Mouse (Mus musculus): ENCODE results near the gene Krt76. TPM values are rescaled to one million over a fixed set of nuclear protein-coding genes. Genes with fewer than 3 reads are reported as not detected.

Krt76 gene
- polyA plus RNA-seq, 1 experiment from 2014 or later: not detected

- Histone ChIP-seq H3K27ac (ENCODE audit: low read length) (no peak overlapping the region), H3K4me3 (ENCODE audit: low read length) (no peak overlapping the region), H3K4me1 (ENCODE audit: control insufficient read depth, insufficient read depth, low read length) (peaks cover 5% of the 10 kb centered on the region; the same call in 1 of the 2 replicates), H3K36me3 (ENCODE audit: control insufficient read depth, insufficient read depth) (no peaks in the 10 kb centered on the region), H3K9ac (ENCODE audit: low read length) (no peak overlapping the region), H3K27me3 (ENCODE audit: control insufficient read depth, insufficient read depth, low read length) (peaks cover 11% of the 10 kb centered on the region), H3K9me3 (replicated peaks; ENCODE audit: control insufficient read depth, low read length) (no peaks in the 10 kb centered on the region), H3K4me2 (ENCODE audit: low read depth, low read length) (no peak overlapping the region)
- WGBS: 76% methylated on average over 1 of the region's 1 CpGs
- ATAC-seq (replicated peaks; ENCODE audit: extremely low read depth, insufficient read depth, low FRiP score): no peak
These were observed 32.3 kb upstream of the Krt76 start for GRCm38 (mm10) chr15:101925041-101925440.

DNA sequence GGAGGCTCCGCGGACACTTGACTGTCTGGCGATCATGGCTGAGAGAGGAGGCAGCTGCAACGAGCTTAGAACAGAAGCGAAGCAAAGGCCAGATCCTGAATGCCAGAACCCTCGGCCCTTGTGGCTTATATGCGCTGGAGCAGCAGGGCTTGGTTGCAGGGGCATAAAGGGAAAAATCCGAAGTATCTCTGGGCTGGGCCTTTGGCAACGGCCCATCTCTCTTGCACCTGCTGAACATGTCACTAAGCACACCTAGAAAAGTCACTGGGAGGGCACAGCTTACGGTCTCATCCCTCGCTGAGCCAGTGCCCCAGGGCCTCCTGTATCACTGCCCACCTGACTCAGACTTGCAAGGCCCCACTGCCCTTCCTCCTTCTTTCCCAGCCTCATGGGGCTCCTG, 31.9 kb upstream of the Krt76 start, which contains the start of gene Krt4:
Gene Krt4, minus strand, starts transcription at position 101 of the 400 bp plus-strand sequence.
- H3K27me3 ChIP-seq (ENCODE audit: control insufficient read depth, insufficient read depth, low read length): peaks cover 9% of the 10 kb centered on the region; the same call in 1 of the 2 replicates
- 0 out of 2 replicates have a peak, but pooled peaks cover 3% of the 10 kb centered on the region for H3K4me1 ChIP-seq (ENCODE audit: control insufficient read depth, insufficient read depth, low read length)
- no peak within 1 kb of the TSS for H3K4me3 ChIP-seq (ENCODE audit: low read length)
- H3K9me3 ChIP-seq (replicated peaks; ENCODE audit: control insufficient read depth, low read length): no peaks in the 10 kb centered on the region
- no peak within 1 kb of the TSS for H3K9ac ChIP-seq (ENCODE audit: low read length)
- no peak within 1 kb of the TSS for H3K27ac ChIP-seq (ENCODE audit: low read length)
- H3K36me3 ChIP-seq (ENCODE audit: control insufficient read depth, insufficient read depth): no peaks in the 10 kb centered on the region
- H3K4me2 ChIP-seq (ENCODE audit: low read depth, low read length): no peak within 1 kb of the TSS
- no peak for ATAC-seq (replicated peaks; ENCODE audit: extremely low read depth, insufficient read depth, low FRiP score)
- WGBS: 67% methylated on average over 11 of the region's 11 CpGs

DNA sequence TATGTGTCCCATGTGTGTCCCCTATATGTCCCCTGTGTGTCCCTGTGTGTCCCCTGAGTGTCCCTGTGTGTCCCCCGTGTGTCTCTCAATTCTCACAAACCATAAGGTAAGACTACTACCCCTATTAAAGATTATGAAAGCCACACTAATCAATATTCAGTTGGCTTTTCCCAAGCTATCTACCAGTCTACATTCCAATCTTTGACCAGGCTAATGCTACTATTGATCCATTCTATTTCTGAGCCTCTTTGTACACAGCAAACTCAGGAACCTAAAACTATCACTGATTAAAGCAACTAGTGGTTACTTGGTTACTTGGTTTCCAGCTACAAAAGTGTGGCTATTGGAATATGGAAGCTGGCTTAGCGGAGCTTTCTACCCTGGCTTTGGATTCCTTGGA, 29.6 kb upstream of the Krt76 start:
- 77% methylated on average over 2 of the region's 2 CpGs for WGBS
- H3K36me3 ChIP-seq (ENCODE audit: control insufficient read depth, insufficient read depth): no peaks in the 10 kb centered on the region
- H3K4me1 ChIP-seq (ENCODE audit: control insufficient read depth, insufficient read depth, low read length): no peaks in the 10 kb centered on the region
- H3K9ac ChIP-seq (ENCODE audit: low read length): no peak overlapping the region
- no peaks in the 10 kb centered on the region for H3K9me3 ChIP-seq (replicated peaks; ENCODE audit: control insufficient read depth, low read length)
- no peak overlapping the region for H3K4me3 ChIP-seq (ENCODE audit: low read length)
- ATAC-seq (replicated peaks; ENCODE audit: extremely low read depth, insufficient read depth, low FRiP score): no peak
- H3K27me3 ChIP-seq (ENCODE audit: control insufficient read depth, insufficient read depth, low read length): no peaks in the 10 kb centered on the region
- H3K27ac ChIP-seq (ENCODE audit: low read length): no peak overlapping the region
- no peak overlapping the region for H3K4me2 ChIP-seq (ENCODE audit: low read depth, low read length)

- ATAC-seq (replicated peaks; ENCODE audit: extremely low read depth, insufficient read depth, low FRiP score): no peak
- no peaks in the 10 kb centered on the region for H3K4me1 ChIP-seq (ENCODE audit: control insufficient read depth, insufficient read depth, low read length)
- no peak overlapping the region for H3K27ac ChIP-seq (ENCODE audit: low read length)
- H3K27me3 ChIP-seq (ENCODE audit: control insufficient read depth, insufficient read depth, low read length): no peaks in the 10 kb centered on the region
- no peaks in the 10 kb centered on the region for H3K36me3 ChIP-seq (ENCODE audit: control insufficient read depth, insufficient read depth)
- no peak overlapping the region for H3K4me2 ChIP-seq (ENCODE audit: low read depth, low read length)
- WGBS: 61% methylated on average over 2 of the region's 2 CpGs
- no peak overlapping the region for H3K9ac ChIP-seq (ENCODE audit: low read length)
- H3K4me3 ChIP-seq (ENCODE audit: low read length): no peak overlapping the region
- H3K9me3 ChIP-seq (replicated peaks; ENCODE audit: control insufficient read depth, low read length): no peaks in the 10 kb centered on the region
These were observed 23.4 kb upstream of the Krt76 start for GRCm38 (mm10) chr15:101916072-101916471.

- Histone ChIP-seq H3K4me3 (ENCODE audit: low read length) (no peak overlapping the region), H3K36me3 (ENCODE audit: control insufficient read depth, insufficient read depth) (no peaks in the 10 kb centered on the region), H3K4me1 (ENCODE audit: control insufficient read depth, insufficient read depth, low read length) (no peaks in the 10 kb centered on the region), H3K9ac (ENCODE audit: low read length) (no peak overlapping the region), H3K4me2 (ENCODE audit: low read depth, low read length) (no peak overlapping the region), H3K27ac (ENCODE audit: low read length) (no peak overlapping the region), H3K27me3 (ENCODE audit: control insufficient read depth, insufficient read depth, low read length) (no peaks in the 10 kb centered on the region), H3K9me3 (replicated peaks; ENCODE audit: control insufficient read depth, low read length) (no peaks in the 10 kb centered on the region)
- ATAC-seq (replicated peaks; ENCODE audit: extremely low read depth, insufficient read depth, low FRiP score): no peak
- 70% methylated on average over 5 of the region's 5 CpGs for WGBS
These were observed 12.1 kb upstream of the Krt76 start for GRCm38 (mm10) chr15:101904849-101905248.

DNA sequence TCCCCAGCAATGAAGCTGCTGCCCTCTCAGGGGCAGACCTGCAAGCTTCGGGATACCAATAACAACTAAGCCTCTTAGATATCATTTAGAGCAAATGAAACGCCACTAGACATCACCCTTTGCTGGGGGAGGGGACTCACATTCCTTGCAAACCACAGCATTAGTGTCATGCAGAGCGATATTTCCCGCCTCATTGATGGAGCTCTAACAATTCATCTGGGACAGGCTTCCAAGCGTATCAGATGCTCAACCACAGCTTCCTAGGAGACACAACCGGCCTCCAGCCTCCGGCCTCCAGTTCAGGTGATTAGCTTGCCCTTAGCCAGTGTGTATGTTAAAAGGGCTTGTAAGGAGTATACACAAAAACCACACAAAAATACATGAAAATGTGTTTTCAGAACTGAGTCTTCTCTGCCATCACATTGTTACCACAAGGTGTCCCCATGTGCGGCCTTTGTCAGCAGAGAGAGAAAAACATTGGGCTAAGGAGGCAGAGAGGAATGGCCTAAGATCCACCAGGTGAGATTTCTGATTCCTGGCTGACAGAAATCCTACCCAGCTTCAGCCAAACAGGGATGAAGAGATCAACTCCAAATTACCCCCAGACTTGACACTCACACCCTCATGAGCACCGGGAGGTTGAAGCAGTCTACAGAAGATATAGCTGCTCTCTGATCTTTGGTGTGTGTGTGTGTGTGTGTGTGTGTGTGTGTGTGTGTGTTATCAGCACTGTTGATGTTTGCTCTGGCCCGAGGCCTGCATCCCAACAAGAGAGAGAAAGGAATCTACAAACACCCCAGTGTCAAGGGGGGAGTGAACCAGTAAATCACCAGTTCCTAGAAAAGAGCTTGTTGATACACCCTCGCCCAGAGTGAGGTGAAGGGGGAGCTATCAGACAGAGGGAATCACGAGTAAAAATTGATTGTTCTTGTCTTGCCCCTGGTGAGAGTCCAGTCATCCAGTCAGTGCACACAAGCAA, 9.7 kb upstream of the Krt76 start:
- 45% methylated on average over 12 of the region's 12 CpGs for WGBS
- Histone ChIP-seq H3K27ac (ENCODE audit: low read length) (no peak overlapping the region), H3K4me1 (ENCODE audit: control insufficient read depth, insufficient read depth, low read length) (no peaks in the 10 kb centered on the region), H3K4me3 (ENCODE audit: low read length) (no peak overlapping the region), H3K4me2 (ENCODE audit: low read depth, low read length) (no peak overlapping the region), H3K9me3 (replicated peaks; ENCODE audit: control insufficient read depth, low read length) (no peaks in the 10 kb centered on the region), H3K36me3 (ENCODE audit: control insufficient read depth, insufficient read depth) (no peaks in the 10 kb centered on the region), H3K27me3 (ENCODE audit: control insufficient read depth, insufficient read depth, low read length) (no peaks in the 10 kb centered on the region), H3K9ac (ENCODE audit: low read length) (no peak overlapping the region)
- ATAC-seq (replicated peaks; ENCODE audit: extremely low read depth, insufficient read depth, low FRiP score): no peak

DNA sequence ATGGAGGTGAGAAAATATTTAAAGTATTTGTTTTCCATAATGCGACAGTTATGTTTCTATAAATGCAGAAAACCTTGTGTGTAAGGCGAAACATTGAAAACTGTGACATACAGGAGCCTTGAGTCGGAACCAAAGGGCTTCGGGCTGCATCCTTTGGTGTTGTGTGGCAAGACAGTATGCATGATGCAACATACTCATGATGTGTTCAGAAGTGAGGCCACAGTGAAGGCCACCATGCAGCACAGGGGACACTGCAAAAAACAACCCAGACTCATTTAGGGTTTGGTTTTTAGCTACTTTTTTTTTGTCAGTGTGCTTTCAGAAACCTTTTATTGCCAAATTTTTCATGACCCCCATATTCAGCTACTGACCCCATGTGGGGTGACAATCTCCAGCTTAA, 2.5 kb upstream of the Krt76 start:
- WGBS: 90% methylated on average over 4 of the region's 4 CpGs
- Histone ChIP-seq H3K9ac (ENCODE audit: low read length) (no peak overlapping the region), H3K9me3 (replicated peaks; ENCODE audit: control insufficient read depth, low read length) (no peaks in the 10 kb centered on the region), H3K27ac (ENCODE audit: low read length) (no peak overlapping the region), H3K36me3 (ENCODE audit: control insufficient read depth, insufficient read depth) (no peaks in the 10 kb centered on the region), H3K4me1 (ENCODE audit: control insufficient read depth, insufficient read depth, low read length) (no peaks in the 10 kb centered on the region), H3K4me3 (ENCODE audit: low read length) (no peak overlapping the region), H3K4me2 (ENCODE audit: low read depth, low read length) (no peak overlapping the region), H3K27me3 (ENCODE audit: control insufficient read depth, insufficient read depth, low read length) (no peaks in the 10 kb centered on the region)
- ATAC-seq (replicated peaks; ENCODE audit: extremely low read depth, insufficient read depth, low FRiP score): no peak

- no peak overlapping the region for H3K4me3 ChIP-seq (ENCODE audit: low read length)
- no peak for ATAC-seq (replicated peaks; ENCODE audit: extremely low read depth, insufficient read depth, low FRiP score)
- H3K27me3 ChIP-seq (ENCODE audit: control insufficient read depth, insufficient read depth, low read length): peaks cover 4% of the 10 kb centered on the region
- H3K9ac ChIP-seq (ENCODE audit: low read length): no peak overlapping the region
- no peaks in the 10 kb centered on the region for H3K9me3 ChIP-seq (replicated peaks; ENCODE audit: control insufficient read depth, low read length)
- H3K4me2 ChIP-seq (ENCODE audit: low read depth, low read length): no peak overlapping the region
- 21% methylated on average over 11 of the region's 11 CpGs for WGBS
- no peaks in the 10 kb centered on the region for H3K36me3 ChIP-seq (ENCODE audit: control insufficient read depth, insufficient read depth)
- H3K27ac ChIP-seq (ENCODE audit: low read length): no peak overlapping the region
- H3K4me1 ChIP-seq (ENCODE audit: control insufficient read depth, insufficient read depth, low read length): no peaks in the 10 kb centered on the region
These were observed 12.9 kb downstream of the Krt76 start for GRCm38 (mm10) chr15:101879776-101880175.

DNA sequence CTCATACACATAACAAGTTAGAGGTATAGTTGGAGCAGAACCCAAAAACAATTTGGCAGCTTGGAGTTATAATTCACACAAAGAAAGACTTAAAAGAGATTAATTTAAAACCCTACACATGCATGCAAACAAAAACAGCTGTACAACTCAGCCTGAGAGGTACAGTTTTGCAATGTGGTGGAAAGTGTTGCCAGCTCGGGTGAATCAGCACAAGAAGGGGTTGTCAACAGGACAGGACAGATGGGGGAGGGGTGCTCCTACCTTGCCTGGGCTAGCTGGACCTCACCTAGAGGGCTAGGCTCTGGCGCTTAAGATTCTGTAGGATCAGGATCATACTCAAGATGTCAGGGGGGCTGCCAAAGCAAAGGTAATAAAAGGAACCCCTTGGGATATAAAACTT, 14.7 kb downstream of the Krt76 start:
- 43% methylated on average over 2 of the region's 2 CpGs for WGBS
- peaks cover 4% of the 10 kb centered on the region for H3K27me3 ChIP-seq (ENCODE audit: control insufficient read depth, insufficient read depth, low read length)
- H3K9me3 ChIP-seq (replicated peaks; ENCODE audit: control insufficient read depth, low read length): no peaks in the 10 kb centered on the region
- no peak overlapping the region for H3K4me2 ChIP-seq (ENCODE audit: low read depth, low read length)
- no peak overlapping the region for H3K4me3 ChIP-seq (ENCODE audit: low read length)
- no peaks in the 10 kb centered on the region for H3K36me3 ChIP-seq (ENCODE audit: control insufficient read depth, insufficient read depth)
- no peak overlapping the region for H3K27ac ChIP-seq (ENCODE audit: low read length)
- H3K9ac ChIP-seq (ENCODE audit: low read length): no peak overlapping the region
- ATAC-seq (replicated peaks; ENCODE audit: extremely low read depth, insufficient read depth, low FRiP score): no peak
- no peaks in the 10 kb centered on the region for H3K4me1 ChIP-seq (ENCODE audit: control insufficient read depth, insufficient read depth, low read length)
